Mouse (Mus musculus) C2C12 (cell line): ENCODE results near the gene Fdxacb1. TPM values are rescaled to one million over a fixed set of nuclear protein-coding genes. Genes with fewer than 3 reads are reported as not detected.

Source experiments
- H3K27me3 ChIP-seq: one replicate; pipeline ENCODE4 v1.6.1; 2011; ENCODE audit not compliant: control insufficient read depth, insufficient read depth, insufficient read length
- H3K36me3 ChIP-seq: one replicate; pipeline ENCODE4 v1.6.1; 2011; ENCODE audit not compliant: control insufficient read depth, insufficient read depth
- H3K4me3 ChIP-seq: one replicate; pipeline ENCODE4 v1.5.1; 2011; ENCODE audit warnings: mild to moderate bottlenecking, control low read depth; ENCODE audit not compliant: poor library complexity, insufficient read depth, severe bottlenecking
- H3K79me2 ChIP-seq: one replicate; pipeline ENCODE4 v1.6.1; 2011; ENCODE audit not compliant: control insufficient read depth, insufficient read depth
- H3K79me3 ChIP-seq: one replicate; pipeline ENCODE4 v1.6.1; 2011; ENCODE audit warnings: low read depth, control low read depth
- H3ac ChIP-seq: one replicate; pipeline ENCODE3; 2011; ENCODE audit warnings: low read depth; ENCODE audit not compliant: control insufficient read depth, insufficient read length
- CEBPB ChIP-seq: IDR thresholded peaks from one replicate; pipeline ENCODE4 v1.6.1; 2011; ENCODE audit warnings: low read depth, mild to moderate bottlenecking, control low read depth, moderate library complexity
- CTCF ChIP-seq: IDR thresholded peaks from one replicate; pipeline ENCODE4 v1.5.1; 2011; ENCODE audit not compliant: control insufficient read depth, insufficient read depth, insufficient read length
- FOSL1 ChIP-seq: IDR thresholded peaks from one replicate; pipeline ENCODE4 v1.8.0; 2011; ENCODE audit warnings: mild to moderate bottlenecking, low read length; ENCODE audit not compliant: poor library complexity, insufficient read depth, severe bottlenecking
- MAX ChIP-seq: IDR thresholded peaks from one replicate; pipeline ENCODE4 v1.6.1; 2011; ENCODE audit warnings: mild to moderate bottlenecking, control low read depth
- MYOD1 ChIP-seq: IDR thresholded peaks from one replicate; pipeline ENCODE4 v1.6.1; 2011; ENCODE audit warnings: low read depth; ENCODE audit not compliant: control insufficient read depth, insufficient read length
- MYOG ChIP-seq: IDR thresholded peaks from one replicate; pipeline ENCODE4 v1.6.1; 2011; ENCODE audit not compliant: control insufficient read depth, insufficient read length; ENCODE audit errors: extremely low read depth
- USF1 ChIP-seq: IDR thresholded peaks from one replicate; pipeline ENCODE4 v1.6.1; 2011; ENCODE audit warnings: low read depth, mild to moderate bottlenecking, control low read depth, moderate library complexity
- polyA plus RNA-seq: library from polyadenylated mRNA; unstranded; fragments of >200 nt; fragmentation: generic; extraction: Trizol; gene quantifications from one replicate; pipeline ENCODE4 v1.2.1, GENCODE M21; 2012; ENCODE audit warnings: missing spikeins

The Fdxacb1 gene
- polyA plus RNA-seq, 1 experiment = 4.4 TPM

- TF ChIP-seq MYOG = no peak
- no peak for TF ChIP-seq FOSL1
- no peak for TF ChIP-seq CTCF
- no peak for TF ChIP-seq USF1
- TF ChIP-seq MYOD1 = no peak
- TF ChIP-seq MAX = no peak
- TF ChIP-seq CEBPB = no peak
- Histone ChIP-seq H3K79me3 (no peaks in the 10 kb centered on the region), H3ac (no peak overlapping the region), H3K4me3 (no peak overlapping the region), H3K79me2 (no peaks in the 10 kb centered on the region), H3K36me3 (no peaks in the 10 kb centered on the region), H3K27me3 (no peaks in the 10 kb centered on the region)
Measured at GRCm38 (mm10) chr9:50732560-50732959, 35.5 kb upstream of the Fdxacb1 start.

GRCm38 (mm10) chr9:50734989-50735388 lies 33.0 kb upstream of the Fdxacb1 start:
- H3K79me3 ChIP-seq = no peaks in the 10 kb centered on the region
- H3K79me2 ChIP-seq = no peaks in the 10 kb centered on the region
- H3K4me3 ChIP-seq = no peak overlapping the region
- H3K36me3 ChIP-seq = no peaks in the 10 kb centered on the region
- TF ChIP-seq CTCF = peak; percentile 56
- TF ChIP-seq FOSL1 = no peak
- no peak overlapping the region for H3ac ChIP-seq
- H3K27me3 ChIP-seq = no peaks in the 10 kb centered on the region

DNA sequence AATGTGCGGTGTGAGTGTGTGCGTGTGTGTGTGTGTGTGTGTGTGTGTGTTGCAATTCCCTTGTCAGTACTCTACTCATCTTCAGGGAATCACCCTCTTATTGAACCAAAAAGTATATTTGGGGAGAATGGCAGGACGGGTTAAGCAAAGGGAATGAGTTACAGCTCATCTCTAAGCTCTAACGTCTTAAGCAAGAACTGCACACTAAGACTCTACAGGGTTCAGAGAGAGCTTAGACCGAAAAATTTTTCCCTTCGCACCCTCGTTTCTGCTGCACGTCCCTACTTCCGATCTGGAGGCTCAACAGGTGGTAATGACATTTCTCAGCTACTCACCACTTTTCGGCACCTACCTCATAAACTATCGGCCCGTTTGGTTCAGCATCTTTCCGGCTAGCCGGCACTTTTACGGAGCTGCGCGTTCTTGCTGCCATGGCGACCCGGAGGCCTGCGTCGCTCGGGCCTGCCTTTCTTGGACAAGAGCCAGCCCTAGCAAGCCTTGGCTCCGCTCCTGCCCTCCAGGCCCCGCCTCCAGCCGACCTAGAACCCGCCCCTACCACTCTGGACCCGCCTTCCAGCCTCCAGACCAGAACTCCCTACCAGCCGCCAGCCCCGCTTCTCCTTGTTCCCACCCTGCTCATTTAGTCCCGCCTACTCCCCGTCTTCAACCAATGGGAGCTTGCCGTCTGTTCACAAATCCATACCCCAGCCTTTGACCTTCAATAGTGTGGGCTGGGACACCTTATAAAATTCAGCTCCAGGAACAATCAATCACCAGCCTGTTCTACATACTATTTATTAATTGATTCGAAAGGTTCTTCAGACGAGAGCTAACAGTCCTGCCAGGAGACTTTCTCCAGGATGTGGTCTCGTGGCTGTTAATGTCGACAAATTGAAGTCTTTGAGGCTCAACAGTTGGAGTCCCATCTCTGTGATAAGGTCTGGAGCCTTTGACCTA lies 28.8 kb upstream of the Fdxacb1 start, which contains the start of gene Dixdc1:
Dixdc1 (minus strand) TSS at position 604 of the 957 bp plus-strand sequence.
- Histone ChIP-seq H3K36me3 (no peaks in the 10 kb centered on the region), H3K79me3 (no peaks in the 10 kb centered on the region), H3ac (no peak within 1 kb of the TSS), H3K79me2 (no peaks in the 10 kb centered on the region), H3K4me3 (no peak within 1 kb of the TSS), H3K27me3 (no peaks in the 10 kb centered on the region)
- TF ChIP-seq USF1 = no peak

DNA sequence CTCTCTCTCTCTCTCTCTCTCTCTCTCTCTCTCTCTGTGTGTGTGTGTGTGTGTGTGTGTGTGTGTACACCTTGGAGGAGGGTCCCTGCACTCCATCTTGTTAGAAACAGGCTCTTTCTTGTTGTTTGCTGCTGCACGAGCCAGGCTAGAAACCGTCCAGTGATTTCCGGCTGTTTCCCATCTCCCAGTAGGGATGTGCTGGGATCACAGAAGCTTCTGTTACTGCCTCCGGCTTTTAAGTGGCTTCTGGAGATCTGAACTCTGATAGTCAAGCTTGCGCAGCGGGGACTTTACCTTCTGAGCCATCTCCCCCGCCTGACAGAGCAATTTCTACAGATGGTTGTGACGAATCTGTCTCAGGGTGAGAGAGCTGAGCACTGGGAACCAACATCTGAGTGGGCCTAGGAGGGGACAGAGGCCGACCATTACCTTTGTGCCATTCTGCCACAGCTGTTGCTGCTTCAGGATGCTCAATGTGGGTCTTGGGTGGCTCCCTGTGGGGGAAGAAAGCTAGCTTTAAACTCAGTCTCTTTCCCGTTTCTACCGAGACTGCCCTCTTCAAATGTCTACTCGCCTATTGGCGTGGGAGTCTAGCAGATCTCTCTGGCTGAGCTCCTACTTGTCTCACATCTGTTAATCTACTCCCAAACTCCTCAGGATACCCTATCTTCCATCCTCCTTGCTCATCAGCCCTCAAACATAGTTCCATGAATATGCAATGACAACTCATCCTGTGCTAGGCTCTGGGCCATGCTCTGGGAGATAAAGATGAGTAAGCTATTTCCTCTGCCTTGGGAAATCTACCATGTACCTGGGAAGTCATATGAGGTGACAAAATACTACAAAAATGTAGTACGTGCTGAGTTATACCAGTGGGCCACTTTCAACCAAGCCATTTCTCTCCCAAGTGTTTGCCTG lies 26.9 kb upstream of the Fdxacb1 start:
- H3ac ChIP-seq = no peak overlapping the region
- TF ChIP-seq MAX = no peak
- no peak for TF ChIP-seq USF1
- TF ChIP-seq MYOG = no peak
- no peaks in the 10 kb centered on the region for H3K79me3 ChIP-seq
- H3K36me3 ChIP-seq = no peaks in the 10 kb centered on the region
- H3K27me3 ChIP-seq = no peaks in the 10 kb centered on the region
- no peak overlapping the region for H3K4me3 ChIP-seq
- H3K79me2 ChIP-seq = no peaks in the 10 kb centered on the region

DNA sequence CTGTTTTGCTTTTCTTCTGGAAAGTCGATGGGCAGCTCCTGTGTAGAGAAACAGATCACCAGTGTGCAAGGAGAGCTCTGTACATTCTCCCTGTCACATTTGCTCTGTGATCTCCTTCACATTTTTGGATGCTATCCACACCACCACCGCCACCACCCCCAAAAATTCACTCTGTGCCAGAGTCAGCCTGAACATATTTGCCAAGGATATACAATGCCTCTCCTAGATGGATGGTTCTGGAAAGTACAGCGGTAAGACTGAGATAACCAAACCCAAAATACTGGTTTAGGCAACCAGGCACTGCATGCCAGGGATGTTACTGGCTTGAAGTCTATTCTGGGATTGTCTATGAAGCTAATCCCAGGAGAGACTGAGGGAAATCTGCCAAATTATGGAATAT lies 25.8 kb upstream of the Fdxacb1 start:
- Histone ChIP-seq H3K27me3 (no peaks in the 10 kb centered on the region), H3ac (no peak overlapping the region), H3K79me2 (no peaks in the 10 kb centered on the region), H3K4me3 (no peak overlapping the region), H3K36me3 (no peaks in the 10 kb centered on the region), H3K79me3 (no peaks in the 10 kb centered on the region)
- TF ChIP-seq USF1 (no peak), MYOG (no peak), MAX (no peak), CEBPB (no peak), CTCF (no peak), FOSL1 (no peak), MYOD1 (no peak)

- no peaks in the 10 kb centered on the region for H3K27me3 ChIP-seq
- no peak for TF ChIP-seq MYOG
- no peak for TF ChIP-seq MYOD1
- TF ChIP-seq MAX = no peak
- TF ChIP-seq USF1 = no peak
- TF ChIP-seq CEBPB = no peak
- TF ChIP-seq FOSL1 = no peak
- no peak for TF ChIP-seq CTCF
- no peaks in the 10 kb centered on the region for H3K79me3 ChIP-seq
- no peaks in the 10 kb centered on the region for H3K36me3 ChIP-seq
- no peak overlapping the region for H3K4me3 ChIP-seq
- H3ac ChIP-seq = no peak overlapping the region
- H3K79me2 ChIP-seq = no peaks in the 10 kb centered on the region
Measured at GRCm38 (mm10) chr9:50742744-50743143, 25.3 kb upstream of the Fdxacb1 start.
